Mouse (Mus musculus): ENCODE data around the gene Ms4a5. TPM values are rescaled to one million over a fixed set of nuclear protein-coding genes. Genes with fewer than 3 reads are reported as not detected.
"Not testable (repeated sequence)": the region's sequence is repeated elsewhere in the genome, so short reads cannot be mapped to it uniquely, and the experiment has no call there.

Gene Ms4a5
- not detected in 2 replicates for total RNA-seq (2014; rRNA removed)
- not detected in 2 replicates for polyA plus RNA-seq (2015; fragmentation: Nextera tagmentation; extraction: Ambion mirVana)

DNA sequence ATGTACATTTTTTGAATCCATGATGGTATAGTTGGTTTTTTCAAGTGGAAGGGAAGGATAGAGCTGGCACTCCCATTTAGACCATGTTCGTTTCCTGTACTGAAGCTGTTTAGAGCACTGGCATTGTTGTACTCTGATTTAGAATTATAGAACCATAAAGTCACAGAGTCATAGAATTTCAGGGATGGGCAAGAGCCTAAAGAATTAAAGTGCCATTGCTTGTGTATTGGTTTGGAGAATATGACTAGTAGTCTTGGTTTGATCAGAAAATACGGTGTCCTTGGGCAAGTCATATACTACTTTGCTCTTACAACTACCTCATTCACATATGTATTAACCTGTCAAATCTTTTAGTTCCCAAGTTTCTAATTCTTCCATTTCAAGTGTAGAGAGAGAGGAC is at the start of gene Ms4a5:
TSS of gene Ms4a5 (minus strand) at position 101 of the 400 bp plus-strand sequence.
- no peaks in the 10 kb centered on the region for H3K27me3 ChIP-seq (ENCODE audit: insufficient read depth, low read length)
- no peaks in the 10 kb centered on the region for H3K4me1 ChIP-seq (ENCODE audit: insufficient read depth, low read length)
- ATAC-seq (no peak), DNase-seq (ENCODE audit: low spot score) (no peak)
- H3K36me3 ChIP-seq (ENCODE audit: insufficient read depth, low read length): no peaks in the 10 kb centered on the region
- H3K9ac ChIP-seq (replicated peaks; ENCODE audit: low read length): no peak within 1 kb of the TSS
- no peaks in the 10 kb centered on the region for H3K9me3 ChIP-seq (ENCODE audit: low read length)
- no peak for TF ChIP-seq CTCF (IDR thresholded peaks at IDR 0.05; ENCODE audit: low read depth)
- no peak within 1 kb of the TSS for H3K27ac ChIP-seq
- no peak within 1 kb of the TSS for H3K4me2 ChIP-seq (ENCODE audit: low read depth, low read length)
- H3K4me3 ChIP-seq (ENCODE audit: low read length): no peak within 1 kb of the TSS
- WGBS: 90% methylated on average over 2 of the region's 2 CpGs

DNA sequence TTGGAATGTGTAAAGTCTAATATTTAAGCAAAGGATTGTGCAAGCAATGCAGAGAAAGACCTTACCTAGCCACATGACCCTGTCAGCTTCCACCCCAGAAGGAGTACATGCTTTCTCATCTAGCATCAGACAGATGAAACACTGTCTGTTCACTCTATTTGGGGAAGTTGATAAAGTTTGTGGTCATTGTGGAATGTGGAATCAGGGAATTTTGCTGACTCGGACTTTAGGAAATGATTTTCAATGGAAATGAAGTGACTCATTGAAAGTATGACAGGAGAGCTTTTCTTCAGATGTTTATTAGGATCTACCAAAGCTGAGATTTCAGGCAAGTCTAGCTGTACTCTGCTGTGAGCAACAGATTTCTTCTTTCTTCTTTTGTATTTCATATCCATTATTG is 37.5 kb upstream of the Ms4a5 start:
- Histone ChIP-seq H3K4me2 (ENCODE audit: low read depth, low read length) (no peak overlapping the region), H3K27ac (no peak overlapping the region), H3K9ac (replicated peaks; ENCODE audit: low read length) (no peak overlapping the region), H3K4me1 (ENCODE audit: insufficient read depth, low read length) (no peaks in the 10 kb centered on the region), H3K27me3 (ENCODE audit: insufficient read depth, low read length) (no peaks in the 10 kb centered on the region), H3K4me3 (ENCODE audit: low read length) (no peak overlapping the region), H3K36me3 (ENCODE audit: insufficient read depth, low read length) (no peaks in the 10 kb centered on the region), H3K9me3 (ENCODE audit: low read length) (no peaks in the 10 kb centered on the region)
- DNase-seq (ENCODE audit: low spot score) (no peak), ATAC-seq (no peak)
- TF ChIP-seq CTCF (IDR thresholded peaks at IDR 0.05; ENCODE audit: low read depth): no peak
- 82% methylated on average over 1 of the region's 1 CpGs for WGBS

DNA sequence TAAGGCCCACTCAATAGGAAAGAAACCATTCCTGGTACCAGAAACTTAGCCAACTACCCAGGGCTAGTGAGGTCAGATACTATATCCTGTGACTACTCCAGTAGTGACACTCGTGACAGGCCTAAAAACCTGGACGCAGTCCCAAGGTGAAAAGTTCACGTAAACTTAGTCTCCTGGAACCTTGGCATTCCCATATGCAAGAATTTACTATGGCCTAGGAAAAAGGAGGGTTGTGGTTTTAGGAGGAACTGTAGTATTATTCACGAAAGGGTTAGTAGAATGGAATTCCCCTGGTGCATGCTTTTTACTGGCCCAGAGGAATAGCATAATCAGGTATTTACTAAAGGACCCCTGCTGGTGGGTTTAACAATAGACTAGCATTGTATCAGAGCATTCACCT is 33.1 kb upstream of the Ms4a5 start:
- no peak overlapping the region for H3K9ac ChIP-seq (replicated peaks; ENCODE audit: low read length)
- ATAC-seq: no peak
- 84% methylated on average over 4 of the region's 4 CpGs for WGBS

DNA sequence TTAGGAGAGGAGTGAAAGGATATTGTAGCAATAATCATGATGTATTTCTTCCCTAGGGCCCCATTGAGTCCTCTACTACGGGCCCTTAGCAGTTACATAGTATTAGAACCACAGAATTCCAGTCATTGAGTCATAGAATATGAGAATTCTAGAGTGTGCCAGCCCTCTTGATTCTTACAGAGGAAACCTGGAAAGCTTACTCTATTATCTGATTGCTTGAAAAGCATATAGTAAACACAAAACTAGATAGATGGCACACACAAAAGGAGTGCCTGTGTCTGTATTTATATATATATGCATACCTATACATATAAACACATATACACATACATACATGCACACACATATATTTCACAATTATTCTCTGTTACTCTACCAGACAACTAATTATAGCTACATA is 30.7 kb upstream of the Ms4a5 start, which contains the start of gene Ms4a14:
TSS of gene Ms4a14 (minus strand) at position 101 of the 400 bp plus-strand sequence.
- DNase-seq (ENCODE audit: low spot score) (no peak), ATAC-seq (no peak)
- no peaks in the 10 kb centered on the region for H3K27me3 ChIP-seq (ENCODE audit: insufficient read depth, low read length)
- TF ChIP-seq CTCF (IDR thresholded peaks at IDR 0.05; ENCODE audit: low read depth): no peak
- no peaks in the 10 kb centered on the region for H3K36me3 ChIP-seq (ENCODE audit: insufficient read depth, low read length)
- H3K9ac ChIP-seq (replicated peaks; ENCODE audit: low read length): no peak within 1 kb of the TSS
- H3K27ac ChIP-seq: no peak within 1 kb of the TSS
- H3K4me3 ChIP-seq (ENCODE audit: low read length): no peak within 1 kb of the TSS
- no peak within 1 kb of the TSS for H3K4me2 ChIP-seq (ENCODE audit: low read depth, low read length)
- H3K9me3 ChIP-seq (ENCODE audit: low read length): no peaks in the 10 kb centered on the region
- 75% methylated on average over 1 of the region's 1 CpGs for WGBS
- H3K4me1 ChIP-seq (ENCODE audit: insufficient read depth, low read length): no peaks in the 10 kb centered on the region

More for the DNA sequence above, 33.1 kb upstream of the Ms4a5 start:
- no peak for DNase-seq (ENCODE audit: low spot score)
- no peaks in the 10 kb centered on the region for H3K4me1 ChIP-seq (ENCODE audit: insufficient read depth, low read length)
- no peaks in the 10 kb centered on the region for H3K9me3 ChIP-seq (ENCODE audit: low read length)
- H3K4me2 ChIP-seq (ENCODE audit: low read depth, low read length): no peak overlapping the region
- no peak for TF ChIP-seq CTCF (IDR thresholded peaks at IDR 0.05; ENCODE audit: low read depth)
- H3K36me3 ChIP-seq (ENCODE audit: insufficient read depth, low read length): no peaks in the 10 kb centered on the region
- H3K27ac ChIP-seq: no peak overlapping the region
- H3K27me3 ChIP-seq (ENCODE audit: insufficient read depth, low read length): no peaks in the 10 kb centered on the region
- H3K4me3 ChIP-seq (ENCODE audit: low read length): no peak overlapping the region

DNA sequence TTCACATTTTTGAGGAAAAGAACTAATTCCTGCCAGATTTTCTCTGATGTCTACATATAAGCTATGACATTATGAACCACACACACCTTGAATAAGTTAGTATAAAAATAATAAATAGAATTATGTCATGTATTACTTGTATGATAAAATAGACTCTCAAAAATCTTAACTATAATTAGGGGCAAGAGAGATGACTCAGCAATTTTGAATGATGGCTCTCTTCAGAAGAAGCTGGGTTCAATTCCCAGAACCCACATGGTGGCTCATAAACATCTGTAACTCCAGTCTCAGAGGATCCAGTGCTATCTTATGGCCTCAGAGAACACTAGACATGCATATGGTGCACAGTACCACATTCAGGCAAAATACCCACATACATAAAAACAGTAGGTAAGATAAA is 25.2 kb upstream of the Ms4a5 start:
- TF ChIP-seq CTCF (IDR thresholded peaks at IDR 0.05; ENCODE audit: low read depth): no peak
- no peaks in the 10 kb centered on the region for H3K36me3 ChIP-seq (ENCODE audit: insufficient read depth, low read length)
- no peak overlapping the region for H3K27ac ChIP-seq
- no peaks in the 10 kb centered on the region for H3K27me3 ChIP-seq (ENCODE audit: insufficient read depth, low read length)
- ATAC-seq (no peak), DNase-seq (ENCODE audit: low spot score) (no peak)
- no peak overlapping the region for H3K9ac ChIP-seq (replicated peaks; ENCODE audit: low read length)
- no peaks in the 10 kb centered on the region for H3K9me3 ChIP-seq (ENCODE audit: low read length)
- H3K4me3 ChIP-seq (ENCODE audit: low read length): no peak overlapping the region
- no peak overlapping the region for H3K4me2 ChIP-seq (ENCODE audit: low read depth, low read length)
- H3K4me1 ChIP-seq (ENCODE audit: insufficient read depth, low read length): no peaks in the 10 kb centered on the region

DNA sequence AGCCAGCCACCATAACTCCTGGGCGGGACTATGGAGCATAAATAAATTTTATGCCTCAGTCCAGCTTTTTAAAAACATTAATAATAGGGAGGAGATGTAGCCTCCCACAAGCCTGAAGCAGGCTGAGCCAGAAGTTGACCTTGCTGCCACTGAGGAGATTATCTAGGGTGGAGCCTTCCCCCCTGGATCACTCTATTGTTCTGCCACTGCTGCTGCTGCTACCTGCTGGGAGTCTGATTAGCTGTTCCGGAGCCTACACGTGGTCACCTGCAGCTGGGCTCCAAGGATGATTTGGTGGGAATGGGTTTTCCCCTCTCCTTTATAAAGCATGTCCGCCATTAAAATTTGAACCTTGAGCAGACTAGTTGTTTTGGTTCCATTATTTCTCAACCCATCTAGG is 15.9 kb upstream of the Ms4a5 start:
- not testable (repeated sequence) for H3K4me1 ChIP-seq (ENCODE audit: insufficient read depth, low read length); DNase-seq (ENCODE audit: low spot score); H3K4me2 ChIP-seq (ENCODE audit: low read depth, low read length); H3K27me3 ChIP-seq (ENCODE audit: insufficient read depth, low read length); H3K9ac ChIP-seq (replicated peaks; ENCODE audit: low read length); ATAC-seq; H3K36me3 ChIP-seq (ENCODE audit: insufficient read depth, low read length); H3K4me3 ChIP-seq (ENCODE audit: low read length); H3K27ac ChIP-seq; H3K9me3 ChIP-seq (ENCODE audit: low read length)
- WGBS: 49% methylated on average over 4 of the region's 4 CpGs

DNA sequence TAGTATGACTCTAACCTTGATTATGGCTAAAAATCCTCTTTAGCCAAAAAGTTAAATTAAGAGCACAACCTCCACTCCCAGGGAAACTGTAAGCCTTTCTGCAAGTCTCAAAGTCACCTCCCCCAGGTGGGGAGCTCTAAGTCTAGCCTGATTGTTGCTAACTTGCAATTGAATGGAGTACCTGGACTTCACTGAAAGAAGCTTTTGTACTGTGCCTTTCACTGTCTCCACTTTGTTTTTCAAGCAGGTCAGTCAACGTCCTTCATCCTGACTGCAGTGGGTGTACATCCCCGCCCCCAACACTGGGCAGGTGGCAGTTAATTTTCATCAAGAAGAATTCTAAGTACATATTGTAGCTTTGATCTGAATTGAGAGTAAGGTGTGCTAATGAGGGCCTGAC is 15.3 kb upstream of the Ms4a5 start:
- 54% methylated on average over 2 of the region's 2 CpGs for WGBS
- no peak overlapping the region for H3K27ac ChIP-seq
- no peak overlapping the region for H3K4me3 ChIP-seq (ENCODE audit: low read length)
- H3K27me3 ChIP-seq (ENCODE audit: insufficient read depth, low read length): no peaks in the 10 kb centered on the region
- no peaks in the 10 kb centered on the region for H3K36me3 ChIP-seq (ENCODE audit: insufficient read depth, low read length)
- ATAC-seq (no peak), DNase-seq (ENCODE audit: low spot score) (no peak)
- no peak overlapping the region for H3K4me2 ChIP-seq (ENCODE audit: low read depth, low read length)
- no peaks in the 10 kb centered on the region for H3K4me1 ChIP-seq (ENCODE audit: insufficient read depth, low read length)
- H3K9me3 ChIP-seq (ENCODE audit: low read length): no peaks in the 10 kb centered on the region
- H3K9ac ChIP-seq (replicated peaks; ENCODE audit: low read length): no peak overlapping the region
- TF ChIP-seq CTCF (IDR thresholded peaks at IDR 0.05; ENCODE audit: low read depth): no peak

DNA sequence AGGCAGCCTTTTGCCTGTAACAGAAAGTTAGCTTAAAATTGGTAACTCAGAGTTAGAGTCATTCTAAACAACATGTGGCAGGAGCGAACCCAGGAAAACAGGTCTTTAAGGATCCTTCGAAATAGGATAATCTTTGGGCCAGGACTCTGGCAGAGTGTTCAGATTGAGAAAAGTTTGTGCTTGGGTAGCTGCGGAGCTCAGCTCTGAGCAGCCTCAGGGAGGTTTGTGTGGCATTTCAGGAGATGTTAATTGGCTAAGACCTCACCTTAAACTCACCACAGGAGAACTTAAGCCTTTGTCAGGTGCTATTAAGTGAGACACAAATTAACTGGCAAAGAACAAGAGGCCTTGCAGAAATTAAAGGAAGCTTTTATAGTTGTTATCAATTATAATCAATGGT is 9.9 kb upstream of the Ms4a5 start:
- H3K4me3 ChIP-seq (ENCODE audit: low read length); H3K4me1 ChIP-seq (ENCODE audit: insufficient read depth, low read length); DNase-seq (ENCODE audit: low spot score); H3K9ac ChIP-seq (replicated peaks; ENCODE audit: low read length); ATAC-seq; H3K9me3 ChIP-seq (ENCODE audit: low read length); H3K27ac ChIP-seq; H3K36me3 ChIP-seq (ENCODE audit: insufficient read depth, low read length); H3K27me3 ChIP-seq (ENCODE audit: insufficient read depth, low read length): not testable (repeated sequence)
- WGBS: 10% methylated on average over 3 of the region's 3 CpGs
- peak overlapping the region; percentile 56; the same call in 1 of the 2 replicates for H3K4me2 ChIP-seq (ENCODE audit: low read depth, low read length)

All from hindbrain, postnatal 0 days (tissue).